Mouse (Mus musculus): ENCODE data around the gene Mgll.

The Mgll gene

DNA sequence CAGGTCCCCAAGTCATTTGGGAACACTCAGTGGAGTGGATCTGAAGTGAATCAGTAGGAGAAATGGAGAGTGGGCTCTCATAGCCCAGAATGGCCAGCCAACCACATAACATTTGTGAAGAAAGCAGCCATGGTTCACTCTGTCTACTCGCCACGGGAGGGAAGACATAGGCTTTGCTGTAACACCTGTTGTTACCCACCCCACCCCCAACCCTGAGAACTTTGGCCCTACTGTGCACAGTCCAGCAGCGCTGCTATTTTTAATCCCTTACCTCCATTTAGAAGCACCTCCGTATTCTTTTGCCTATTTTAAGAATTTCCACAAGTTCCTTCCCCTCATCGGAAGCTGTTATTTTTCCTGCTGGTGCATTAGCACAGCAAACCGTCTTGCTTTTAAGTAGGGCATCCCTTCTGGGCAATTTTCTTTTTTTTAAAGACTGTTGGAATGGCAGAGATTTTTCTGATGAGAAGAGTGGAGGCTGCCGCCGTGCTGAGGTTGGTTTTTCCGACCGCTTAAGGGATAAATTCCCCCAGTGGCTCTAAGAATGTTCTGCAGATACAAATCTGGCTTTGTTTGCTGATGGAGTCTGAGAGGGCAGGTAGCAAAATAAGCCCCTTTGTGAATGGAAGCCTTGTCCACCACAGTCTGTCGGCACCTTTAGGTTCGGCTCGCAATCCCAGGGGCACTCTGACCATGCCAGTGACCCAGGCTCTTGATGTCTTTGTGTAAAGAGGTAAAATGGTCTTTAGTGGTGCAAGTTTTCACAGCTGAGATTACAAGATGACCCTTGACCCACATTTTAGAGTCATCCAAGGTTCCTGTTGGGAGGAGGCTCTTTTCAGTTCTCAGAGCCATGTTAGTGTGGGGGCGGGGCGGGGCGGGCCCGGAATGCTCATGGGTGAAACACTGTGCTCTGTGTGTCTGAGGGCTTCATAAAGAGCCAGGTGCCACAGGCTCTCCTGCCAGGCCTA lies 8.7 kb downstream of the Mgll start:
- Histone ChIP-seq H3K27me3 (ENCODE audit: insufficient read depth, low read length) (peaks cover 36% of the 10 kb centered on the region), H3K36me3 (ENCODE audit: insufficient read depth, low read length) (no peaks in the 10 kb centered on the region), H3K4me3 (replicated peaks; ENCODE audit: low read length) (no peak overlapping the region), H3K9me3 (ENCODE audit: low read length) (peaks cover 5% of the 10 kb centered on the region; the same call in 1 of the 2 replicates), H3K4me1 (replicated peaks; ENCODE audit: low read depth, low read length) (peaks cover 8% of the 10 kb centered on the region)
- TF ChIP-seq CTCF (conservative IDR thresholded peaks at IDR 0.05; ENCODE audit: low read length) (no peak), NANOG (IDR thresholded peaks at IDR 0.05; ENCODE audit: borderline replicate concordance, low read length) (no peak), POU5F1 (IDR thresholded peaks at IDR 0.05; ENCODE audit: borderline replicate concordance, low read length) (no peak)

DNA sequence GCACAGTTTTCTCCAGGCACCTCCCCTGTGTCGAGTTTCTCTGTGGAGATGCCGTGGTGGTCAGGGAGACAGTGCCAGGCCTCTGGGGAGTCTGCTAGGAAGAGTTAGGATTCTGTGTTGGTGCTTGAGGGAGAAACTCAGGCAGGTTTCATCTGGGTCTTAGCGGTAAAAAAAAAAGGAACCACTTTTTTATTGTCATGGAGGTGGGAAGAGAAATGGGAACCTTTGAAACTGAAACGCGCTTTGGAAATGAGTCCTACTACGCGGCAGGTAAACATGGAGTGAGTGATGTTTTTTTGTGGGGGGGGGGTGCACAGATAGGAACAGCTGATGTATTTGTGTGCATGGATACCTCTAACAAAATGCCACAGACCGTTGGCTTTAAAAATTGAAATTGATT lies 12.1 kb downstream of the Mgll start:
- Histone ChIP-seq H3K4me3 (replicated peaks; ENCODE audit: low read length) (no peak overlapping the region), H3K4me1 (replicated peaks; ENCODE audit: low read depth, low read length) (peaks cover 8% of the 10 kb centered on the region), H3K36me3 (ENCODE audit: insufficient read depth, low read length) (no peaks in the 10 kb centered on the region), H3K27me3 (ENCODE audit: insufficient read depth, low read length) (peaks cover 26% of the 10 kb centered on the region), H3K9me3 (ENCODE audit: low read length) (no peaks in the 10 kb centered on the region)
- no peak for TF ChIP-seq NANOG (IDR thresholded peaks at IDR 0.05; ENCODE audit: borderline replicate concordance, low read length)
- TF ChIP-seq CTCF (conservative IDR thresholded peaks at IDR 0.05; ENCODE audit: low read length), result no peak
- TF ChIP-seq POU5F1 (IDR thresholded peaks at IDR 0.05; ENCODE audit: borderline replicate concordance, low read length), result no peak

DNA sequence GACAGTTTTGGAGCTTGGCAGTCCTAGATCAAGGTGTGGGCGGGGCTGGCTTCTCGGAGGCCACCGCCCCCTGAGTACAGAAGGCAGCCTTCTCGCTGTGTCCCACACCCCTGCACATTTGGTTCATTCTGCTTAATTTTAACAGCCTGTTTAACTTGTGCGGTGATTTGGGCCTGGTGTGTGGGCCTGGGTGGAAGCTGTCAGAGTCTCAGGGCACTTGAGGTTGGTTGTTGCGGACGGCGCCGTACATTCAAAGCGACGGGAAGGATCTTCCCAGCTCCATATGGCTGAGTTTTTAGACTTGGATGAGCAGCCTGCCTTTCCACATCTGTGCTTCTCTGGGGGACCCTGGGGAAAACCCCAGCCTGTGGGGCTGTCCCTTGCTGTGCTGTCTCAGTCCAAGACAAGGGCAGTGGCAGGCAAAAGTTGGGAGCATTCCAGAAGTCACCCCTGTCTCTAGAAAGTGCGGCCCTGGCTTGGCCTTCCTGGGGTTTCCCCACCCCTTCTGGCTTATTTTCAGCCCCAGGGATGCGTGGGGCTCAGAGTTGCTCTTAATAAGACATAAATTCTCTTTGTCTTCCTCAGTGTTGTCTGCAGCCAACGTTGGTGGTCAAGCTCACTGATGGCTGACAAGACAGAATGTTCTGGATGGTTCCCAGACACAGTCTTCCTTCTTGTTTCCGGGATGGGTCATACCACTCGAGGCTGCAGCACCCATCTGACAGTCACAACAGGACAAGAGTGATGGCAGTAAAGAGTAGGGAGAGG lies 12.7 kb downstream of the Mgll start:
- TF ChIP-seq POU5F1 (IDR thresholded peaks at IDR 0.05; ENCODE audit: borderline replicate concordance, low read length) (no peak), NANOG (IDR thresholded peaks at IDR 0.05; ENCODE audit: borderline replicate concordance, low read length) (no peak), CTCF (conservative IDR thresholded peaks at IDR 0.05; ENCODE audit: low read length) (no peak)
- Histone ChIP-seq H3K36me3 (ENCODE audit: insufficient read depth, low read length) (no peaks in the 10 kb centered on the region), H3K4me3 (replicated peaks; ENCODE audit: low read length) (no peak overlapping the region)

DNA sequence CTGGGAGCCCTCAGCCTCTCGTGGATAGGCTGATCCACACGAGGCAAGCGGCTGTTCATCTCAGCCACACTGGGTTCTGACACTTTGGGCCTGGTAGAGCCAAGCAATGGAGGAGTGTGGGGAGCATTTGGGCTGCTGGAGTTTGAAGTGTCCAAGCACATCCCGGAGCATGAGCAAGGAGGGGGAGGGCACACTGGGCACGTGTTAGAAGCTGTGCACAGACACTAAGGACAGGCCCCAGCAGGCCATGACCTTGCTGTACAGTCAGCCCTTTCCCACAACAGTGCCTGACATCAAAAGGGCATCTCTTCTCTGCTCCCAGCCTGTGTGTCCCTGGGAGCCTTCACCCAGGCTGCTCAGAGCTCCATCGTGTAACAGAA lies 13.3 kb downstream of the Mgll start:
- Histone ChIP-seq H3K27me3 (ENCODE audit: insufficient read depth, low read length) (peaks cover 18% of the 10 kb centered on the region), H3K9me3 (ENCODE audit: low read length) (no peaks in the 10 kb centered on the region), H3K4me3 (replicated peaks; ENCODE audit: low read length) (no peak overlapping the region), H3K36me3 (ENCODE audit: insufficient read depth, low read length) (no peaks in the 10 kb centered on the region), H3K4me1 (replicated peaks; ENCODE audit: low read depth, low read length) (peaks cover 8% of the 10 kb centered on the region)
- TF ChIP-seq NANOG (IDR thresholded peaks at IDR 0.05; ENCODE audit: borderline replicate concordance, low read length) (no peak), CTCF (conservative IDR thresholded peaks at IDR 0.05; ENCODE audit: low read length) (no peak), POU5F1 (IDR thresholded peaks at IDR 0.05; ENCODE audit: borderline replicate concordance, low read length) (no peak)

More for the DNA sequence above, 12.7 kb downstream of the Mgll start:
- Histone ChIP-seq H3K4me1 (replicated peaks; ENCODE audit: low read depth, low read length) (peaks cover 8% of the 10 kb centered on the region), H3K9me3 (ENCODE audit: low read length) (no peaks in the 10 kb centered on the region), H3K27me3 (ENCODE audit: insufficient read depth, low read length) (peaks cover 22% of the 10 kb centered on the region)

DNA sequence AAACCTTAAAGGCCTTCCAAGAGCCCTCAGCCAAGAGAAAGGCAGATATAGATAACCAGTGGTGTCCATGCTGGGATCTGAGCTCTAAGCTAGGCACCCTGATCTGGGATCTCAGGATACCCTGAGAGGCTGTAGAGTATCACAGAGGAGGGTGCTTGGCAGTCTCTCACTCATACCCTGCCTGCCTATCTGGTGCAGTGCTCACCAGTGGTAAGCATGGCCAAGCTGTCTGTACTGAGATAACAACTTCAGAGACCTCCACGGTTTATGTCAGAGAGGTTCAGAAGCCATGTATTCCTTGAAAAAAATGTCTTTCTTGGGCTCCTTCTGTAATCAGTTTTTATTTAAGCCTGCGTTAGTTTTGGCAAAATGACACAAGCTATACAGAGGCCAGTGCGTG lies 16.8 kb downstream of the Mgll start:
- Histone ChIP-seq H3K9me3 (ENCODE audit: low read length) (no peaks in the 10 kb centered on the region), H3K27me3 (ENCODE audit: insufficient read depth, low read length) (peaks cover 19% of the 10 kb centered on the region), H3K36me3 (ENCODE audit: insufficient read depth, low read length) (no peaks in the 10 kb centered on the region), H3K4me3 (replicated peaks; ENCODE audit: low read length) (no peak overlapping the region), H3K4me1 (replicated peaks; ENCODE audit: low read depth, low read length) (peaks cover 8% of the 10 kb centered on the region)
- TF ChIP-seq POU5F1 (IDR thresholded peaks at IDR 0.05; ENCODE audit: borderline replicate concordance, low read length) (no peak), CTCF (conservative IDR thresholded peaks at IDR 0.05; ENCODE audit: low read length) (no peak), NANOG (IDR thresholded peaks at IDR 0.05; ENCODE audit: borderline replicate concordance, low read length) (no peak)

DNA sequence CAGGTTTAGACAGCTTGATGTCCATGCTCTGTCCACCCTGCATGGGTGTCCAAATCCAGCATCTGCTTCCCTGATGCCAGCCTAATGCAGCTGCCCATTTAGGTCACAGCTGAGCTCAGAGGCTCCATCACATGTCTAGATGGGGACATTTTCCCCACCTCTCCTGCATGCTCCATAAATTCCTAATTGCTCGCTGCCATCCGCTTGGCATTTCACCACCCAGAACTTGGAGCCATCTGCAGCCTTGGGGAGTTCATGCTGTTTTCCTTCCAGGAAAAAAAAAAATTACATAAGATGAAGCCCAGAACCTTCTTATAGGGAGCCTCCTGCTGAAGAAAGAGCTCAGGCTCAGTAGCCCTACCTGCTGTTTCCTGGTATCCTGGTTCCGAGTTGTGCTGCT lies 17.6 kb downstream of the Mgll start:
- H3K4me1 ChIP-seq (replicated peaks; ENCODE audit: low read depth, low read length), result peaks cover 3% of the 10 kb centered on the region
- TF ChIP-seq POU5F1 (IDR thresholded peaks at IDR 0.05; ENCODE audit: borderline replicate concordance, low read length) (no peak), NANOG (IDR thresholded peaks at IDR 0.05; ENCODE audit: borderline replicate concordance, low read length) (no peak), CTCF (conservative IDR thresholded peaks at IDR 0.05; ENCODE audit: low read length) (no peak)
- H3K36me3 ChIP-seq (ENCODE audit: insufficient read depth, low read length), result no peaks in the 10 kb centered on the region
- H3K4me3 ChIP-seq (replicated peaks; ENCODE audit: low read length), result no peak overlapping the region
- H3K9me3 ChIP-seq (ENCODE audit: low read length), result peaks cover 2% of the 10 kb centered on the region
- H3K27me3 ChIP-seq (ENCODE audit: insufficient read depth, low read length), result peaks cover 27% of the 10 kb centered on the region

DNA sequence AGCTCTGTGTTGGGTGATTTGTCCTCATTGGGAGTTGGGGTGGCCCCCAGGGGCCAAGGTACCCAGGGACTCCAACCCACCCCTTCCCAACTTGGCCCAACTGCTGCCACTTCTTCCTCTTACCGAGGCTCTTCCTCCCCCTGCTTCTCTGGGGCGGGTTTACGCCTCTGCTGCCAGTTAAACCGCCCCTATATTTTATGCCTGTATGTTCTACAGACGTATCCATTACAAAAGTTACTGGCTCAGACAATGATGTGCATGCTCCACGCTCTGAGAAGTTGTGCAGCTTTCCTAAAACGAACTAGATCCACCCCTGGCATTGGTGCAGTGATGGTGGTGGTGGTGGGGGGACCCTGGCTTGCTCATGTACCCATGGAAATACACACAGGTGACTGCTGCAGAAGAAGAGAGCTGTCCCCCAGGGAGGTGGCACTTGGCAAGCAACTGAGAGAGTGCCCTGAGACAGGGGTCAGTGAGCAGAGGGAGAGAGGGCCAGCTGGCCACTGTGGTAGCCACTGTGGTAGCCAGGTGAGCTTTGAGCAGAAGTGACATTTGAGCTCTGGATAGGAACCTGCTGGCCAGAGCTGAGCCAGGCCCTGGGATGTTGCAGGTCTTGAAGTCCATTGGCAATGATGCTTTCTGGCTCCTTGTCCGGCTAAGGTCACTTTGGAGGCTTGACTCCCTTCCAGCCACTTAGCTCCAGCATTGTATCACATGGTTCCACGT lies 18.2 kb downstream of the Mgll start:
- TF ChIP-seq POU5F1 (IDR thresholded peaks at IDR 0.05; ENCODE audit: borderline replicate concordance, low read length), result no peak
- TF ChIP-seq CTCF (conservative IDR thresholded peaks at IDR 0.05; ENCODE audit: low read length), result no peak
- TF ChIP-seq NANOG (IDR thresholded peaks at IDR 0.05; ENCODE audit: borderline replicate concordance, low read length), result no peak
- H3K36me3 ChIP-seq (ENCODE audit: insufficient read depth, low read length), result no peaks in the 10 kb centered on the region
- H3K27me3 ChIP-seq (ENCODE audit: insufficient read depth, low read length), result peaks cover 28% of the 10 kb centered on the region
- H3K4me1 ChIP-seq (replicated peaks; ENCODE audit: low read depth, low read length), result no peaks in the 10 kb centered on the region
- peaks cover 7% of the 10 kb centered on the region for H3K9me3 ChIP-seq (ENCODE audit: low read length)
- H3K4me3 ChIP-seq (replicated peaks; ENCODE audit: low read length), result no peak overlapping the region
